Mouse (Mus musculus) pancreas, adult 10 weeks (tissue): Measurements from ENCODE around the gene Pifo. TPM values are rescaled to one million over a fixed set of nuclear protein-coding genes. Genes with fewer than 3 reads are reported as not detected.

ENCODE experiments used
- polyA plus RNA-seq: library from polyadenylated mRNA; stranded (reverse); fragments of 350-450 nt; fragmentation: Illumina TruSeq; extraction: RNeasy Lipid Tissue Mini Kit (QIAGEN cat#74804); gene quantifications from one replicate; pipeline ENCODE4 v1.2.3, GENCODE M21; 2015; ENCODE audit warnings: low read depth, low replicate concordance; ENCODE audit not compliant: insufficient read depth

Gene Pifo
- polyA plus RNA-seq, result not detected

GRCm38 (mm10) chr3:106014546-106014945, at the start of gene Pifo:
Gene Pifo (minus strand): TSS chr3:106014646.

GRCm38 (mm10) chr3:106032781-106033180, 18.3 kb upstream of the Pifo start, which contains the start of gene Chil5:
Gene Chil5 (minus strand): TSS chr3:106032814.

GRCm38 (mm10) chr3:105973411-105973810, 41.0 kb downstream of the Pifo start, which contains the start of gene Ovgp1:
Gene Ovgp1 (plus strand): TSS chr3:105973711.

GRCm38 (mm10) chr3:105959999-105960398, 54.4 kb downstream of the Pifo start, which contains the start of gene Atp5f1:
Gene Atp5f1 (minus strand): TSS chr3:105960099.

GRCm38 (mm10) chr3:105958974-105959580, 55.4 kb downstream of the Pifo start, which contains the start of gene Wdr77:
Gene Wdr77 (plus strand): TSS chr3:105959369.

Other genes with a start within 250 kb of the Pifo start
- 14.6 TPM for gene Rap1a, start 213.3 kb downstream of the Pifo start, polyA plus RNA-seq
- not detected for gene Adora3, start 143.8 kb downstream of the Pifo start, polyA plus RNA-seq
- gene Tmigd3, start 143.7 kb downstream of the Pifo start, polyA plus RNA-seq, result 2.9 TPM
- gene I830077J02Rik, start 82.0 kb downstream of the Pifo start, polyA plus RNA-seq, result not detected
- gene Wdr77, start 55.3 kb downstream of the Pifo start, polyA plus RNA-seq, result 7.1 TPM
- 41.3 TPM for gene Atp5f1, start 54.5 kb downstream of the Pifo start, polyA plus RNA-seq
- 1.5 TPM for gene Ovgp1, start 40.9 kb downstream of the Pifo start, polyA plus RNA-seq
- gene Chil5, start 18.2 kb upstream of the Pifo start, polyA plus RNA-seq, result not detected
- gene Chia1, start 98.6 kb upstream of the Pifo start, polyA plus RNA-seq, result not detected
- gene Chil3, start 152.9 kb upstream of the Pifo start, polyA plus RNA-seq, result not detected
- gene Chil4, start 204.9 kb upstream of the Pifo start, polyA plus RNA-seq, result not detected